Mouse (Mus musculus) heart, embryonic 13.5 days (tissue): ENCODE results near the gene Tnfrsf8. TPM values are rescaled to one million over a fixed set of nuclear protein-coding genes. Genes with fewer than 3 reads are reported as not detected.
A peak's percentile ranks its signal among the peaks of the same experiment; 100 is the strongest.

Experiments used
- ATAC-seq: fragments of 200-750 bp; cut with Nextera tagmentation; 2 replicates; pipeline ENCODE4 v1.8.0; 2017; ENCODE audit warnings: moderate TSS enrichment; ENCODE audit not compliant: insufficient number of reproducible peaks, low FRiP score, low TSS enrichment; ENCODE audit errors: extremely low read depth
- H3K27ac ChIP-seq: fragments of 300-500 bp; sonication (generic); replicated peaks from 2 replicates; pipeline ENCODE4 v1.5.1; 2015; ENCODE audit warnings: moderate library complexity, mild to moderate bottlenecking, inconsistent platforms
- H3K27me3 ChIP-seq: fragments of 300-500 bp; sonication (generic); replicated peaks from 2 replicates; pipeline ENCODE4 v1.6.1; 2015; ENCODE audit warnings: mild to moderate bottlenecking, inconsistent platforms
- H3K36me3 ChIP-seq: fragments of 300-500 bp; sonication (generic); 2 replicates; pipeline ENCODE4 v1.6.1; 2015; ENCODE audit warnings: mild to moderate bottlenecking, inconsistent platforms
- H3K4me1 ChIP-seq: fragments of 300-500 bp; sonication (generic); 2 replicates; pipeline ENCODE4 v1.6.1; 2015; ENCODE audit warnings: inconsistent platforms
- H3K4me2 ChIP-seq: fragments of 300-500 bp; sonication (generic); 2 replicates; pipeline ENCODE4 v1.6.1; 2015; ENCODE audit warnings: inconsistent platforms, mild to moderate bottlenecking, moderate library complexity
- H3K4me3 ChIP-seq: fragments of 300-500 bp; sonication (generic); 2 replicates; pipeline ENCODE4 v1.5.1; 2015; ENCODE audit warnings: moderate library complexity, mild to moderate bottlenecking, inconsistent platforms
- H3K9ac ChIP-seq: fragments of 300-500 bp; sonication (generic); 2 replicates; pipeline ENCODE4 v1.6.1; 2015; ENCODE audit warnings: inconsistent platforms, mild to moderate bottlenecking, moderate library complexity
- H3K9me3 ChIP-seq: fragments of 300-500 bp; sonication (generic); 2 replicates; pipeline ENCODE4 v1.6.1; 2016; ENCODE audit warnings: inconsistent platforms
- WGBS: fragments of 180-500 bp; shearing (Covaris S2); methylation state at CpG from one replicate; pipeline ENCODE4 v1.1.7; 2015; ENCODE audit warnings: mixed read lengths; 5-methylcytosine and 5-hydroxymethylcytosine counted together
- polyA plus RNA-seq: library from polyadenylated mRNA; unstranded; fragments of >200 nt; fragmentation: Nextera tagmentation; extraction: Ambion mirVana; gene quantifications from 2 replicates; pipeline ENCODE4 v1.2.1, GENCODE M21; 2015

Tnfrsf8 gene
- polyA plus RNA-seq, 1 experiment from 2014 or later, result 0.07 TPM

DNA sequence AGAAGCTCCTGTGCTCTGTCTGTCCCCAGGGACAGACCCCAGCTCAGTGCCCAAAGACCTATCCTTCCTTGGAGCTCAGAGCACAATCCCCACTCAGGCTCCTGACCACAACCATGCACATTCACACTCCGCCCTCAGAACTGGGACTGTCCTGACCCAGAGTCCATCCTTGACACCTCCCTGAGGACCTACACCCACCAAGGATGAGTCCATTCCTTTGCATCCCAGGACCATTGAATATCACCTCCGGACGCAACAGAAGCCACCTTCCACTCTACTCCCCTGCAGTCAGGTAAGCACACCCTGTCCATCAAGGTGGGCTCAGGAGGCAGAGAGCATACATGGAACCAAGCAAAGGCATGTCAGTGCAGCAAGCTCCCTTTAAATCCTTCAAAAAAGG, 69.4 kb downstream of the Tnfrsf8 start:
- H3K27ac ChIP-seq, result no peak overlapping the region
- WGBS, result 76% methylated on average over 3 of the region's 3 CpGs
- H3K4me3 ChIP-seq, result peak overlapping the region; percentile 62
- H3K9me3 ChIP-seq, result no peaks in the 10 kb centered on the region
- H3K36me3 ChIP-seq, result no peaks in the 10 kb centered on the region
- peak overlapping the region; percentile 94 for H3K4me2 ChIP-seq
- peaks cover 11% of the 10 kb centered on the region for H3K4me1 ChIP-seq
- peaks cover 51% of the 10 kb centered on the region for H3K27me3 ChIP-seq
- no peak for ATAC-seq
- no peak overlapping the region for H3K9ac ChIP-seq

DNA sequence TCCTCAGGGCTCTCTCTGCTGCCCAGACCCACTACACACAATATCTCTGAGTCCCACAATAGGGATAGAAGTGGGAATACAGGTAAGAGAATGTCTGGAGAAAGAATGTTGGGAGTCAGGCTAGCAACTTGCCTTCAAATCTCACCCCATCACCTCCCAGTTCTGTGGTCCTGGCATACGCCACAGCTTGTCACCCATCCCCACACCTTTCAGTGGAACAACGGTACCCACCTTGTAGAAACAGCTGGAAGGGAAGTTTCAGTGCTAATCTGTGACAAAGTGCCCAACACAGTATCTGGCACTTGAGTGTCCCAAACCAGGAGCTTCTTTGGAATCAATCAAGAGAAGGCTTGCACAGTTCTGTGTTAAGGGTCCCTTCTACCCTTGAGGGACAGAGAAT, 70.3 kb downstream of the Tnfrsf8 start:
- 71% methylated on average over 2 of the region's 2 CpGs for WGBS
- H3K4me1 ChIP-seq, result peaks cover 16% of the 10 kb centered on the region
- ATAC-seq, result no peak
- H3K27me3 ChIP-seq, result peaks cover 51% of the 10 kb centered on the region
- no peak overlapping the region for H3K27ac ChIP-seq
- no peak overlapping the region for H3K4me2 ChIP-seq
- H3K9ac ChIP-seq, result no peak overlapping the region
- H3K4me3 ChIP-seq, result no peak overlapping the region
- H3K36me3 ChIP-seq, result no peaks in the 10 kb centered on the region
- H3K9me3 ChIP-seq, result no peaks in the 10 kb centered on the region

GRCm38 (mm10) chr4:145242719-145243350, 72.1 kb downstream of the Tnfrsf8 start:
- 48% methylated on average over 1 of the region's 1 CpGs for WGBS

GRCm38 (mm10) chr4:145240723-145241231, 74.2 kb downstream of the Tnfrsf8 start:
- WGBS, result 66% methylated on average over 4 of the region's 4 CpGs
- peaks cover 18% of the 10 kb centered on the region for H3K27me3 ChIP-seq
- H3K4me1 ChIP-seq, result peaks cover 21% of the 10 kb centered on the region
- no peak overlapping the region for H3K4me3 ChIP-seq
- ATAC-seq, result no peak
- no peaks in the 10 kb centered on the region for H3K36me3 ChIP-seq
- no peaks in the 10 kb centered on the region for H3K9me3 ChIP-seq
- no peak overlapping the region for H3K4me2 ChIP-seq
- H3K9ac ChIP-seq, result no peak overlapping the region
- no peak overlapping the region for H3K27ac ChIP-seq

More at GRCm38 (mm10) chr4:145242719-145243350, 72.1 kb downstream of the Tnfrsf8 start:
- no peak for ATAC-seq
- no peaks in the 10 kb centered on the region for H3K9me3 ChIP-seq
- no peak overlapping the region for H3K9ac ChIP-seq
- H3K36me3 ChIP-seq, result no peaks in the 10 kb centered on the region
- no peak overlapping the region for H3K27ac ChIP-seq
- H3K27me3 ChIP-seq, result peaks cover 38% of the 10 kb centered on the region
- no peak overlapping the region for H3K4me2 ChIP-seq
- H3K4me3 ChIP-seq, result no peak overlapping the region
- H3K4me1 ChIP-seq, result peaks cover 27% of the 10 kb centered on the region

- WGBS, result 23% methylated on average over 4 of the region's 4 CpGs
- Histone ChIP-seq H3K9ac (no peak overlapping the region), H3K27me3 (peaks cover 2% of the 10 kb centered on the region), H3K4me3 (no peak overlapping the region), H3K9me3 (no peaks in the 10 kb centered on the region), H3K4me1 (peaks cover 21% of the 10 kb centered on the region), H3K4me2 (no peak overlapping the region), H3K27ac (peak overlapping the region; percentile 80), H3K36me3 (no peaks in the 10 kb centered on the region)
- peak; percentile 33; the same call in 1 of the 2 replicates for ATAC-seq
Observed at GRCm38 (mm10) chr4:145239049-145239830, 75.7 kb downstream of the Tnfrsf8 start.

GRCm38 (mm10) chr4:145236027-145236426, 78.9 kb downstream of the Tnfrsf8 start:
- Histone ChIP-seq H3K27me3 (no peaks in the 10 kb centered on the region), H3K9ac (no peak overlapping the region), H3K27ac (no peak overlapping the region), H3K36me3 (no peaks in the 10 kb centered on the region), H3K4me2 (no peak overlapping the region), H3K9me3 (no peaks in the 10 kb centered on the region), H3K4me1 (peaks cover 30% of the 10 kb centered on the region), H3K4me3 (no peak overlapping the region)
- ATAC-seq, result no peak
- 75% methylated on average over 7 of the region's 7 CpGs for WGBS

GRCm38 (mm10) chr4:145233487-145234228, 81.3 kb downstream of the Tnfrsf8 start:
- 29% methylated on average over 3 of the region's 3 CpGs for WGBS
- H3K9ac ChIP-seq, result no peak overlapping the region
- peak overlapping the region; percentile 50 for H3K27ac ChIP-seq

DNA sequence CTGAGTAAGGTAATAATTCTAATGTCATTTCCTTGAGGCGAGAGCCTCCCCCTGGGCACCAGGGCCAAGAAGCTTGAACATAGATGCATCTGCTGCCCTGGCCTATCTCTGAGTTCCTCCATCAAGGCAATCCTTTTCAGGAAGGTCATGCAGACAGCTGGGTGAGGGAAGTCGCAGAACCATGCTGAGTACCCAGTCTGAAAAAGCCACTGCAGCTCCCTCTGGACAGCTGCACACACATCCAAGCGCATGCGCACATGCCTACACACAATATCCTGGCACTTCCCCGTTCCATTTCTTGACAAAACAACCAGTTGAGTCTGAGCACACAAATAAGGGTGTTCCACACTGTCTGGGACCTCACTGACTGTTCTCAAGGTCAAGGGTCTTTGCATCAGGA, 83.2 kb downstream of the Tnfrsf8 start:
- Histone ChIP-seq H3K9ac (no peak overlapping the region), H3K4me3 (no peak overlapping the region), H3K9me3 (no peaks in the 10 kb centered on the region), H3K36me3 (no peaks in the 10 kb centered on the region), H3K4me2 (no peak overlapping the region), H3K4me1 (peaks cover 20% of the 10 kb centered on the region), H3K27ac (no peak overlapping the region), H3K27me3 (no peaks in the 10 kb centered on the region)
- 81% methylated on average over 5 of the region's 5 CpGs for WGBS
- ATAC-seq, result no peak

More at GRCm38 (mm10) chr4:145233487-145234228, 81.3 kb downstream of the Tnfrsf8 start:
- H3K4me1 ChIP-seq, result peaks cover 20% of the 10 kb centered on the region
- no peak for ATAC-seq
- no peaks in the 10 kb centered on the region for H3K9me3 ChIP-seq
- no peak overlapping the region for H3K4me3 ChIP-seq
- no peak overlapping the region for H3K4me2 ChIP-seq
- H3K36me3 ChIP-seq, result no peaks in the 10 kb centered on the region
- no peaks in the 10 kb centered on the region for H3K27me3 ChIP-seq

DNA sequence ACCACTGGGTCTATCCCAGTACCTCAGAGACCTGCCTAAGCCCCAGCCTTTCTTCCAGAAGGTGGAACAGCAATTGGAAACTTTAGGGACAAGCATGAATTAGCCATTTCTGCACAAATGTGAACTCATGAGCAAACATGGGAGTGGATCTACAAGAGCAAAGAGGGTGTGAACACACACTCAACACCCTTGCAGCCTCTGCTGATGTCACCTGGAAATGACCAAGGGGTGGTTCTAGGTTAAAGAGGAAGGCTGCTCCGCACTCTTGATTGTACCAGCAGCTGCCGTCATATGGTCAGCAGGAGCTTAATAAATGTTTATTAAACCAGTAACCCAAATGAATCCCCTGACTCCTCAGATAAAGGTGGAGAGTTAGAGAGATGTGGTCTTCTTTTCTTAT, 84.3 kb downstream of the Tnfrsf8 start:
- H3K4me1 ChIP-seq, result peaks cover 14% of the 10 kb centered on the region
- no peak overlapping the region for H3K9ac ChIP-seq
- WGBS, result 83% methylated on average over 2 of the region's 2 CpGs
- no peaks in the 10 kb centered on the region for H3K9me3 ChIP-seq
- H3K4me3 ChIP-seq, result no peak overlapping the region
- no peak overlapping the region for H3K27ac ChIP-seq
- no peak overlapping the region for H3K4me2 ChIP-seq
- ATAC-seq, result no peak
- no peaks in the 10 kb centered on the region for H3K27me3 ChIP-seq
- no peaks in the 10 kb centered on the region for H3K36me3 ChIP-seq

DNA sequence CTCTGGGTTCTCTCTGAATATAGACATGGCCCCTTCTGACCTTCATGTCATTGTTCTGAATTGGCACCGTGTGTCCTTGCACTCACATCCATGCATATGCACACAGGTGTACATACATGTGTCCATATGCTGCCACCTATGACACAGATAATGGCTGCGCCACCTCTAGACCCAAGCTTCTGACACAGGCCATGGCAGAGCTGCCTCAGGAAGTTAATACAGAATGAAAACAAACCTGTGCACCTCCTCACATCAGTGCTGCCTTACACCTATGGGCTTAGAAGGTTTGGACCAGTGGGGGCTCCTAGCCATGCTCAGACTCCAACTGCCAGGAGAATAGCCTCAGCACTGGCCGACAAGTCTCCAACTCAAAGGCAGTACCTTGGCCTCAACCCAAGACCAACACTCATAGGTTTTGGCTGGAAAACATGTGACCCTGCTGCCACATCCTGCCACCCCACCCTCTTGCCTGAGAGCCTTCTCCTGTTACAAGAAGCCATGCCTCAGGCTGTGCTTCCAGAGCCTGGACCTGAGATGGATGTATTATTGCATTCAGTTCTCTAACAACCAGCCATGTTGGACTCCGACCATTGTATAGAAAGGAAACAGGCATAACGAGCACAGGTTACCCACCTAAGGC, 85.3 kb downstream of the Tnfrsf8 start:
- Histone ChIP-seq H3K4me3 (no peak overlapping the region), H3K36me3 (no peaks in the 10 kb centered on the region), H3K4me1 (peaks cover 14% of the 10 kb centered on the region), H3K9ac (no peak overlapping the region), H3K27ac (peak overlapping the region; percentile 58; the same call in 1 of the 2 replicates), H3K27me3 (no peaks in the 10 kb centered on the region), H3K4me2 (no peak overlapping the region), H3K9me3 (no peaks in the 10 kb centered on the region)
- peak; percentile 23; the same call in 1 of the 2 replicates for ATAC-seq
- WGBS, result 75% methylated on average over 5 of the region's 5 CpGs

DNA sequence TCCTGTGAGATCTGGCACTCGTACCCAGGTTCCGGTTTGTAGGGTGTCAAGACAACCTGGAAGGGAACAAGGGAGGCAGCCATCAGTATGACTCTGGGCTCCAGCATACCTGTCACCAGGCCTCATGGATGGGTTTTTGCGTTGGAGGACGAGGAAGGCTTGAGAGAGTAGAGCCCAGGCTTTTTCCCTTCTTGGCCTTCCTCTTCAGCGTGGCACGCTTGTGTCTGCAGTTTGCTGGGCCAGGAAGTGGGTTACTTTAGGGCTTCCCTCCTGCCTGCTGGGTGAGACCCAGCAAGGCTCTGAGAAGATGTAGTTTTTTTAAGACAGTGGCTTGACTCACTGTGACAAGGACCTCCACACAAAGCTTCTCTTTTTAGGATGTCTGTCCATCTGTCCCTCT, 85.9 kb downstream of the Tnfrsf8 start:
- H3K4me1 ChIP-seq, result peaks cover 14% of the 10 kb centered on the region
- H3K9ac ChIP-seq, result no peak overlapping the region
- 69% methylated on average over 6 of the region's 6 CpGs for WGBS
- no peak overlapping the region for H3K4me3 ChIP-seq
- H3K36me3 ChIP-seq, result no peaks in the 10 kb centered on the region
- no peak overlapping the region for H3K27ac ChIP-seq
- no peaks in the 10 kb centered on the region for H3K27me3 ChIP-seq
- H3K9me3 ChIP-seq, result no peaks in the 10 kb centered on the region
- ATAC-seq, result no peak
- H3K4me2 ChIP-seq, result no peak overlapping the region
